10 mouse cellular contexts compared by ENCODE assay signal in genomic region chr13:52904175-52904574, GRCm38 (mm10). TPM values are rescaled to one million over a fixed set of nuclear protein-coding genes. Genes with fewer than 3 reads are reported as not detected.
DNase-seq lines count a peak whose midpoint lies in the region; ATAC-seq and TF ChIP-seq lines count a peak whose summit lies in the region.
"Had no signal": no experiment of that assay in that cellular context is flagged by ENCODE, and none has a peak within 500 bp of the region (broad histone marks: within the 10 kb centered on the region; RNA-seq: fewer than 3 reads in every experiment).

No protein-coding gene starts in this region.

- intact Hi-C loops in heart, postnatal 36 days (cut with DNase I), result no loop called here

- peak overlapping the region; percentile 67 for H3K27ac ChIP-seq in heart, postnatal 0 days (ENCODE audit: low read depth)
- peak overlapping the region; percentile 60 for H3K27ac ChIP-seq in forebrain, embryonic 10.5 days
- H3K27ac ChIP-seq in limb, embryonic 15.5 days, result peak overlapping the region; percentile 33; the same call in 1 of the 2 replicates
- H3K27ac ChIP-seq: liver, embryonic 15.5 days had no signal

- WGBS in heart, postnatal 0 days, result 16% methylated on average over 6 of the region's 6 CpGs
- 45% methylated on average over 6 of the region's 6 CpGs for WGBS in forebrain, embryonic 10.5 days
- WGBS in limb, embryonic 15.5 days, result 22% methylated on average over 6 of the region's 6 CpGs

- no peaks in the 10 kb centered on the region for H3K9me3 ChIP-seq in heart, postnatal 0 days (replicated peaks; ENCODE audit: control insufficient read depth, low read length)
- H3K9me3 ChIP-seq in forebrain, embryonic 10.5 days, result no peaks in the 10 kb centered on the region
- H3K9me3 ChIP-seq in limb, embryonic 15.5 days, result no peaks in the 10 kb centered on the region
- H3K9me3 ChIP-seq: intestine, embryonic 15.5 days; liver, embryonic 15.5 days had no signal

- peak overlapping the region; percentile 28; the same call in 1 of the 2 replicates for H3K4me2 ChIP-seq in heart, postnatal 0 days (ENCODE audit: low read depth, low read length)
- H3K4me2 ChIP-seq in limb, embryonic 15.5 days, result no peak overlapping the region
- H3K4me2 ChIP-seq: intestine, embryonic 15.5 days; liver, embryonic 15.5 days had no signal

- no peak for TF ChIP-seq EP300 in heart, postnatal 0 days (IDR thresholded peaks at IDR 0.05; ENCODE audit: low read depth)

- 0 out of 2 replicates have a peak, but pooled peaks have one; percentile 36 for ATAC-seq in heart, postnatal 0 days (ENCODE audit: insufficient read depth, low read depth)
- ATAC-seq in limb, embryonic 15.5 days (ENCODE audit: insufficient number of reproducible peaks, low FRiP score, low TSS enrichment, low read depth), result peak; percentile 21; the same call in 1 of the 2 replicates

- H3K9ac ChIP-seq in heart, postnatal 0 days (replicated peaks; ENCODE audit: low read depth, low read length), result 0 out of 2 replicates have a peak overlapping the region, but pooled peaks have one; percentile 10
- no peak overlapping the region for H3K9ac ChIP-seq in limb, embryonic 15.5 days
- H3K9ac ChIP-seq: intestine, embryonic 15.5 days; liver, embryonic 15.5 days had no signal

- TF ChIP-seq CTCF in heart, postnatal 0 days (IDR thresholded peaks at IDR 0.05; ENCODE audit: low read depth), result no peak

- H3K4me1 ChIP-seq in heart, postnatal 0 days (ENCODE audit: control insufficient read depth, insufficient read depth), result peaks cover 16% of the 10 kb centered on the region
- peaks cover 42% of the 10 kb centered on the region for H3K4me1 ChIP-seq in forebrain, embryonic 10.5 days
- H3K4me1 ChIP-seq in limb, embryonic 15.5 days, result peaks cover 30% of the 10 kb centered on the region

- no peaks in the 10 kb centered on the region for H3K27me3 ChIP-seq in heart, postnatal 0 days (ENCODE audit: control insufficient read depth, insufficient read depth, low read length)
- H3K27me3 ChIP-seq in forebrain, embryonic 10.5 days (ENCODE audit: poor library complexity, severe bottlenecking), result no peaks in the 10 kb centered on the region
- H3K27me3 ChIP-seq in limb, embryonic 15.5 days, result no peaks in the 10 kb centered on the region
- H3K27me3 ChIP-seq: intestine, embryonic 15.5 days; liver, embryonic 15.5 days had no signal

- peak; percentile 53 for DNase-seq in heart, postnatal 0 days (ENCODE audit: low spot score)
- no peak for DNase-seq in heart, postnatal 36 days
- DNase-seq in NIH3T3 (ENCODE audit: low read depth), result peak; percentile 68
- DNase-seq in forebrain, embryonic 10.5 days (ENCODE audit: extremely low spot score, low spot score), result no peak
- no peak for DNase-seq in testis, postnatal 14 days (ENCODE audit: low spot score)
- DNase-seq in gastrocnemius, adult 18-20 months (ENCODE audit: low spot score), result no peak
- DNase-seq in thymus, postnatal 4 days, result no peak

- no peak overlapping the region for H3K4me3 ChIP-seq in heart, postnatal 0 days (ENCODE audit: low read depth, low read length)
- no peak overlapping the region for H3K4me3 ChIP-seq in forebrain, embryonic 10.5 days
- no peak overlapping the region for H3K4me3 ChIP-seq in limb, embryonic 15.5 days
- H3K4me3 ChIP-seq: intestine, embryonic 15.5 days; liver, embryonic 15.5 days had no signal

- H3K36me3 ChIP-seq in heart, postnatal 0 days (replicated peaks; ENCODE audit: control insufficient read depth, insufficient read depth, low read length), result peaks cover 22% of the 10 kb centered on the region
- peaks cover 26% of the 10 kb centered on the region for H3K36me3 ChIP-seq in forebrain, embryonic 10.5 days (replicated peaks)
- H3K36me3 ChIP-seq in limb, embryonic 15.5 days, result peaks cover 21% of the 10 kb centered on the region

RNA-seq across cellular contexts. Expression of gene Auh, which starts 25.3 kb away (rescaled TPM):
- total RNA-seq in heart, postnatal 0 days (2014; rRNA removed; ENCODE audit: low replicate concordance), result 56.4 and 61.3 TPM in 2 replicates
- 60.7 and 63.5 TPM in 2 replicates for polyA plus RNA-seq in heart, postnatal 0 days (2015; fragmentation: Nextera tagmentation; extraction: Ambion mirVana)
- total RNA-seq in heart, postnatal 36 days (2021), result 100 to 1,000 TPM; 139 to 141 TPM
- polyA plus RNA-seq in forebrain, embryonic 10.5 days (2016; fragmentation: Nextera tagmentation; extraction: Ambion mirVana), result 26.8 and 31.0 TPM in 2 replicates
- polyA plus RNA-seq in limb, embryonic 15.5 days (2015; fragmentation: Nextera tagmentation; extraction: Ambion mirVana), result 39.6 and 41.1 TPM in 2 replicates
- total RNA-seq in gastrocnemius, adult 18-20 months (2021), result 10 to 100 TPM; 77.8 to 81.5 TPM

Comparison
In these comparisons a context has a peak if more than half of its experiments do, and no peak if none do; other contexts are left out.
1. DNase-seq: peak in heart, postnatal 0 days (single experiment) and NIH3T3 (single experiment); none in heart, postnatal 36 days (0 of 2), forebrain, embryonic 10.5 days (single experiment), testis, postnatal 14 days (single experiment), gastrocnemius, adult 18-20 months (single experiment) and thymus, postnatal 4 days (single experiment).
2. Peak in every context shown above with its lines, with median percentiles within 50 percentile points of each other: H3K27ac ChIP-seq.